Mouse (Mus musculus) liver, embryonic 14.5 days (tissue): ENCODE measurements at regions not wholly inside any gene's neighbourhood (a gene's known extent, or its start where the extent isn't known, plus 50 kb on each side); places are given as distances from the start of the nearest gene placed in this dataset.

Experiments used
- ATAC-seq: fragments of 200-750 bp; cut with Nextera tagmentation; 2 replicates; pipeline ENCODE4 v1.8.0; 2017; ENCODE audit warnings: moderate number of reproducible peaks, mild to moderate bottlenecking, moderate library complexity; ENCODE audit not compliant: insufficient read depth
- DNase-seq, 3 experiments: peaks; one replicate each; pipeline ENCODE4 v3.0.0-alpha.2; 2012 to 2013; ENCODE audit warnings: low read depth in 3 of 3, low spot score in 3 of 3
- H3K27ac ChIP-seq: fragments of 300-500 bp; sonication (generic); 2 replicates; pipeline ENCODE4 v1.5.1; 2014; ENCODE audit warnings: moderate library complexity, mild to moderate bottlenecking, control low read depth, inconsistent platforms
- H3K27me3 ChIP-seq: fragments of 300-500 bp; sonication (generic); 2 replicates; pipeline ENCODE4 v1.6.1; 2014; ENCODE audit warnings: mild to moderate bottlenecking, low read length, moderate library complexity; ENCODE audit not compliant: control insufficient read depth, insufficient read depth
- H3K36me3 ChIP-seq: fragments of 300-500 bp; sonication (generic); replicated peaks from 2 replicates; pipeline ENCODE4 v1.6.1; 2014; ENCODE audit warnings: low read depth; ENCODE audit not compliant: control insufficient read depth, insufficient read depth
- H3K4me1 ChIP-seq, 2 experiments: fragments of 200-500 bp in 1 of 2; fragments of 300-500 bp in 1 of 2; sonication (generic) in 1 of 2; replicated peaks; 2 replicates each; pipeline ENCODE4 v1.6.1; 2012 to 2014; ENCODE audit warnings: antibody characterized with exemption in 1 of 2, inconsistent platforms in 1 of 2, low read length in 1 of 2; ENCODE audit not compliant: control insufficient read depth in 2 of 2, insufficient read depth in 2 of 2
- H3K4me2 ChIP-seq: fragments of 300-500 bp; sonication (generic); 2 replicates; pipeline ENCODE4 v1.6.1; 2014; ENCODE audit warnings: low read depth, mild to moderate bottlenecking, control low read depth, moderate library complexity
- H3K4me3 ChIP-seq, 2 experiments: fragments of 200-500 bp in 1 of 2; fragments of 300-500 bp in 1 of 2; sonication (generic) in 1 of 2; 2 replicates each; pipeline ENCODE4 v1.5.1; 2012 to 2014; ENCODE audit warnings: low read depth in 2 of 2, low read length in 2 of 2, mild to moderate bottlenecking in 2 of 2, control low read depth in 1 of 2, inconsistent platforms in 1 of 2, moderate library complexity in 1 of 2; ENCODE audit not compliant: insufficient read depth in 1 of 2
- H3K9ac ChIP-seq: fragments of 300-500 bp; sonication (generic); replicated peaks from 2 replicates; pipeline ENCODE4 v1.6.1; 2014; ENCODE audit warnings: mild to moderate bottlenecking, control low read depth, moderate library complexity
- H3K9me3 ChIP-seq: fragments of 300-500 bp; sonication (generic); 2 replicates; pipeline ENCODE4 v1.6.1; 2016; ENCODE audit warnings: low read length, mixed read lengths; ENCODE audit not compliant: control insufficient read depth
- CTCF ChIP-seq: IDR thresholded peaks from 2 replicates; pipeline ENCODE4 v1.5.1; 2016; ENCODE audit warnings: antibody characterized with exemption, low read depth, control low read depth
- EP300 ChIP-seq: IDR thresholded peaks from 2 replicates; pipeline ENCODE4 v1.6.1; 2016; ENCODE audit warnings: antibody characterized with exemption, low read depth
- WGBS: fragments of 180-500 bp; shearing (Covaris S2); extraction: QIAGEN DNeasy Blood & Tissue Kit; methylation state at CpG from one replicate; pipeline ENCODE4 v1.1.7; 2014; ENCODE audit not compliant: insufficient replicate concordance; 5-methylcytosine and 5-hydroxymethylcytosine counted together

GRCm38 (mm10) chr11:32998687-32999605 lies 148.3 kb downstream of the Fgf18 start:
- no peaks in the 10 kb centered on the region for H3K27me3 ChIP-seq
- TF ChIP-seq CTCF (no peak), EP300 (no peak)
- no peaks in the 10 kb centered on the region for H3K4me1 ChIP-seq
- H3K4me2 ChIP-seq = no peak overlapping the region
- WGBS = 72% methylated on average over 14 of the region's 14 CpGs
- no peak overlapping the region for H3K27ac ChIP-seq
- DNase-seq (no peak), ATAC-seq (no peak)
- H3K9ac ChIP-seq = no peak overlapping the region
- H3K36me3 ChIP-seq = no peaks in the 10 kb centered on the region
- no peaks in the 10 kb centered on the region for H3K9me3 ChIP-seq
- no peak overlapping the region for H3K4me3 ChIP-seq

- H3K36me3 ChIP-seq = no peaks in the 10 kb centered on the region
- H3K4me2 ChIP-seq = no peak overlapping the region
- no peaks in the 10 kb centered on the region for H3K4me1 ChIP-seq
- no peak for TF ChIP-seq CTCF
- no peak for TF ChIP-seq EP300
- no peak overlapping the region for H3K4me3 ChIP-seq
- no peak for DNase-seq
- WGBS = 50% methylated on average over 4 of the region's 4 CpGs
- H3K27ac ChIP-seq = no peak overlapping the region
- no peak for ATAC-seq
- no peaks in the 10 kb centered on the region for H3K9me3 ChIP-seq
- H3K27me3 ChIP-seq = no peaks in the 10 kb centered on the region
- no peak overlapping the region for H3K9ac ChIP-seq
Measured at GRCm38 (mm10) chr11:32994391-32994790, 152.8 kb downstream of the Fgf18 start.

GRCm38 (mm10) chr11:32993439-32993838 lies 153.8 kb downstream of the Fgf18 start:
- H3K27ac ChIP-seq = no peak overlapping the region
- TF ChIP-seq CTCF (no peak), EP300 (no peak)
- no peak overlapping the region for H3K4me3 ChIP-seq
- ATAC-seq = no peak
- no peak for DNase-seq
- no peak overlapping the region for H3K4me2 ChIP-seq
- no peaks in the 10 kb centered on the region for H3K27me3 ChIP-seq
- H3K9ac ChIP-seq = no peak overlapping the region
- H3K4me1 ChIP-seq = no peaks in the 10 kb centered on the region
- WGBS = 70% methylated on average over 8 of the region's 8 CpGs
- no peaks in the 10 kb centered on the region for H3K36me3 ChIP-seq
- no peaks in the 10 kb centered on the region for H3K9me3 ChIP-seq

- H3K9me3 ChIP-seq = no peaks in the 10 kb centered on the region
- H3K9ac ChIP-seq = no peak overlapping the region
- ATAC-seq (no peak), DNase-seq (no peak)
- H3K4me3 ChIP-seq = no peak overlapping the region
- H3K4me1 ChIP-seq = no peaks in the 10 kb centered on the region
- no peak overlapping the region for H3K27ac ChIP-seq
- no peak for TF ChIP-seq EP300
- TF ChIP-seq CTCF = no peak
- H3K4me2 ChIP-seq = no peak overlapping the region
- no peaks in the 10 kb centered on the region for H3K27me3 ChIP-seq
- 70% methylated on average over 5 of the region's 5 CpGs for WGBS
- no peaks in the 10 kb centered on the region for H3K36me3 ChIP-seq
Measured at GRCm38 (mm10) chr11:32991036-32991616, 156.1 kb downstream of the Fgf18 start.

GRCm38 (mm10) chr11:32990201-32990600 lies 157.0 kb downstream of the Fgf18 start:
- 70% methylated on average over 12 of the region's 12 CpGs for WGBS
- no peak for ATAC-seq
- TF ChIP-seq EP300 (no peak), CTCF (no peak)
- H3K4me2 ChIP-seq = no peak overlapping the region
- no peaks in the 10 kb centered on the region for H3K36me3 ChIP-seq
- no peaks in the 10 kb centered on the region for H3K4me1 ChIP-seq
- H3K27me3 ChIP-seq = no peaks in the 10 kb centered on the region
- H3K27ac ChIP-seq = no peak overlapping the region
- no peaks in the 10 kb centered on the region for H3K9me3 ChIP-seq
- no peak for DNase-seq
- no peak overlapping the region for H3K4me3 ChIP-seq
- H3K9ac ChIP-seq = no peak overlapping the region
